Mouse (Mus musculus) thymus, postnatal 36 days (tissue): ENCODE data around the gene Trip11.
"Not testable (repeated sequence)": the region's sequence is repeated elsewhere in the genome, so short reads cannot be mapped to it uniquely, and the experiment has no call there.

Source experiments
- DNase-seq, 2 experiments: peaks; one replicate each; pipeline ENCODE4 v3.0.0; 2022; ENCODE audit warnings: mixed read lengths in 2 of 2

The Trip11 gene

GRCm38 (mm10) chr12:101912626-101913490 lies at the start of gene Trip11:
TSS of gene Trip11 (minus strand) at chr12:101913267.
- peak; percentile 86 to 90 for DNase-seq

- not testable (repeated sequence) for DNase-seq
Observed at GRCm38 (mm10) chr12:101958960-101959780, 46.1 kb upstream of the Trip11 start.

GRCm38 (mm10) chr12:101958556-101958955 lies 45.5 kb upstream of the Trip11 start:
- no peak for DNase-seq

- peak; percentile 95 to 97 for DNase-seq
Observed at GRCm38 (mm10) chr12:101957942-101958544, 45.0 kb upstream of the Trip11 start, which contains the start of gene Atxn3. TSS of gene Atxn3 (minus strand) at chr12:101958246.

GRCm38 (mm10) chr12:101957079-101957941 lies 44.2 kb upstream of the Trip11 start:
- DNase-seq, result no peak

- DNase-seq, result not testable (repeated sequence)
Observed at GRCm38 (mm10) chr12:101955821-101956220, 42.8 kb upstream of the Trip11 start.

GRCm38 (mm10) chr12:101948801-101949200 lies 35.7 kb upstream of the Trip11 start:
- no peak for DNase-seq

- no peak for DNase-seq
Observed at GRCm38 (mm10) chr12:101947986-101948385, 34.9 kb upstream of the Trip11 start.

- DNase-seq, result no peak
Observed at GRCm38 (mm10) chr12:101937572-101937971, 24.5 kb upstream of the Trip11 start.

- DNase-seq, result no peak
Observed at GRCm38 (mm10) chr12:101935223-101935622, 22.2 kb upstream of the Trip11 start.

- DNase-seq, result no peak
Observed at GRCm38 (mm10) chr12:101928423-101928822, 15.4 kb upstream of the Trip11 start.

GRCm38 (mm10) chr12:101922313-101922712 lies 9.2 kb upstream of the Trip11 start:
- no peak for DNase-seq

GRCm38 (mm10) chr12:101919847-101920246 lies 6.8 kb upstream of the Trip11 start:
- no peak for DNase-seq

GRCm38 (mm10) chr12:101917165-101917564 lies 4.1 kb upstream of the Trip11 start:
- no peak for DNase-seq

GRCm38 (mm10) chr12:101911346-101911745 lies 1.7 kb downstream of the Trip11 start:
- DNase-seq, result no peak

- DNase-seq, result no peak
Observed at GRCm38 (mm10) chr12:101910360-101910759, 2.7 kb downstream of the Trip11 start.

GRCm38 (mm10) chr12:101905817-101906216 lies 7.2 kb downstream of the Trip11 start:
- DNase-seq, result peak; percentile 30 to 38

GRCm38 (mm10) chr12:101904906-101905305 lies 8.2 kb downstream of the Trip11 start:
- no peak for DNase-seq

GRCm38 (mm10) chr12:101904170-101904569 lies 8.9 kb downstream of the Trip11 start:
- DNase-seq, result no peak

GRCm38 (mm10) chr12:101899671-101900245 lies 13.3 kb downstream of the Trip11 start:
- no peak for DNase-seq

- DNase-seq, result no peak
Observed at GRCm38 (mm10) chr12:101898966-101899365, 14.1 kb downstream of the Trip11 start.

GRCm38 (mm10) chr12:101897113-101897512 lies 16.0 kb downstream of the Trip11 start:
- peak; percentile 72 to 86 for DNase-seq
